Mouse (Mus musculus): Measurements from ENCODE around the gene Ermard. TPM values are rescaled to one million over a fixed set of nuclear protein-coding genes. Genes with fewer than 3 reads are reported as not detected.
"Not testable (repeated sequence)": the region's sequence is repeated elsewhere in the genome, so short reads cannot be mapped to it uniquely, and the experiment has no call there.

The Ermard gene
- polyA plus RNA-seq, 1 experiment from 2014 or later: 61.2 TPM

- not testable (repeated sequence) for H3K27ac ChIP-seq (ENCODE audit: poor library complexity, severe bottlenecking); H3K36me3 ChIP-seq; H3K9ac ChIP-seq; H3K4me1 ChIP-seq (replicated peaks); H3K9me3 ChIP-seq (replicated peaks); H3K4me3 ChIP-seq; ATAC-seq (ENCODE audit: insufficient number of reproducible peaks, low FRiP score); H3K4me2 ChIP-seq; H3K27me3 ChIP-seq (replicated peaks)
- WGBS: no CpG with 5 or more reads among the region's 6 CpGs
Observed at GRCm38 (mm10) chr17:15025513-15025912, 15.5 kb upstream of the Ermard start.

GRCm38 (mm10) chr17:15031414-15031813, 9.6 kb upstream of the Ermard start:
- ATAC-seq (ENCODE audit: insufficient number of reproducible peaks, low FRiP score); H3K9me3 ChIP-seq (replicated peaks); H3K27ac ChIP-seq (ENCODE audit: poor library complexity, severe bottlenecking); H3K4me1 ChIP-seq (replicated peaks); H3K36me3 ChIP-seq; H3K4me3 ChIP-seq; H3K4me2 ChIP-seq; H3K9ac ChIP-seq; H3K27me3 ChIP-seq (replicated peaks): not testable (repeated sequence)
- no CpG with 5 or more reads among the region's 4 CpGs for WGBS

GRCm38 (mm10) chr17:15040455-15040854, 553 bp upstream of the Ermard start:
- H3K4me1 ChIP-seq (replicated peaks); H3K27ac ChIP-seq (ENCODE audit: poor library complexity, severe bottlenecking); H3K9me3 ChIP-seq (replicated peaks); H3K27me3 ChIP-seq (replicated peaks); H3K4me3 ChIP-seq; H3K4me2 ChIP-seq; H3K36me3 ChIP-seq; H3K9ac ChIP-seq; ATAC-seq (ENCODE audit: insufficient number of reproducible peaks, low FRiP score): not testable (repeated sequence)
- WGBS: no CpG with 5 or more reads among the region's 3 CpGs

GRCm38 (mm10) chr17:15050338-15050737, 9.3 kb downstream of the Ermard start:
- not testable (repeated sequence) for H3K27ac ChIP-seq (ENCODE audit: poor library complexity, severe bottlenecking); ATAC-seq (ENCODE audit: insufficient number of reproducible peaks, low FRiP score); H3K4me1 ChIP-seq (replicated peaks); H3K27me3 ChIP-seq (replicated peaks); H3K36me3 ChIP-seq; H3K9ac ChIP-seq; H3K4me3 ChIP-seq; H3K4me2 ChIP-seq; H3K9me3 ChIP-seq (replicated peaks)
- no CpG with 5 or more reads among the region's 1 CpGs for WGBS

GRCm38 (mm10) chr17:15052766-15053165, 11.8 kb downstream of the Ermard start:
- not testable (repeated sequence) for ATAC-seq (ENCODE audit: insufficient number of reproducible peaks, low FRiP score); H3K4me2 ChIP-seq; H3K4me3 ChIP-seq; H3K9me3 ChIP-seq (replicated peaks); H3K9ac ChIP-seq; H3K27ac ChIP-seq (ENCODE audit: poor library complexity, severe bottlenecking)
- H3K4me1 ChIP-seq (replicated peaks): peaks cover 11% of the 10 kb centered on the region
- H3K27me3 ChIP-seq (replicated peaks): peaks cover 14% of the 10 kb centered on the region
- H3K36me3 ChIP-seq: peaks cover 13% of the 10 kb centered on the region
- 78% methylated on average over 1 of the region's 1 CpGs for WGBS

GRCm38 (mm10) chr17:15053183-15053828, 12.3 kb downstream of the Ermard start:
- H3K9ac ChIP-seq; ATAC-seq (ENCODE audit: insufficient number of reproducible peaks, low FRiP score): not testable (repeated sequence)

GRCm38 (mm10) chr17:15053829-15054200, 12.8 kb downstream of the Ermard start:
- Histone ChIP-seq H3K36me3 (peaks cover 13% of the 10 kb centered on the region), H3K4me1 (replicated peaks) (peaks cover 18% of the 10 kb centered on the region), H3K27me3 (replicated peaks) (peaks cover 14% of the 10 kb centered on the region)
- not testable (repeated sequence) for H3K9me3 ChIP-seq (replicated peaks); H3K4me3 ChIP-seq; H3K27ac ChIP-seq (ENCODE audit: poor library complexity, severe bottlenecking); ATAC-seq (ENCODE audit: insufficient number of reproducible peaks, low FRiP score); H3K4me2 ChIP-seq; H3K9ac ChIP-seq
- 92% methylated on average over 13 of the region's 13 CpGs for WGBS

More at GRCm38 (mm10) chr17:15053183-15053828, 12.3 kb downstream of the Ermard start:
- Histone ChIP-seq H3K36me3 (peaks cover 13% of the 10 kb centered on the region), H3K4me1 (replicated peaks) (peaks cover 14% of the 10 kb centered on the region), H3K27me3 (replicated peaks) (peaks cover 14% of the 10 kb centered on the region)
- not testable (repeated sequence) for H3K4me3 ChIP-seq; H3K9me3 ChIP-seq (replicated peaks); H3K27ac ChIP-seq (ENCODE audit: poor library complexity, severe bottlenecking); H3K4me2 ChIP-seq
- 86% methylated on average over 6 of the region's 8 CpGs for WGBS

- H3K9ac ChIP-seq: no peak overlapping the region
- WGBS: 69% methylated on average over 4 of the region's 4 CpGs
- H3K4me3 ChIP-seq: no peak overlapping the region
- peaks cover 26% of the 10 kb centered on the region for H3K36me3 ChIP-seq
- H3K9me3 ChIP-seq (replicated peaks): no peaks in the 10 kb centered on the region
- H3K4me2 ChIP-seq: no peak overlapping the region
- H3K27ac ChIP-seq (ENCODE audit: poor library complexity, severe bottlenecking): no peak overlapping the region
- H3K27me3 ChIP-seq (replicated peaks): peaks cover 25% of the 10 kb centered on the region
- H3K4me1 ChIP-seq (replicated peaks): peaks cover 26% of the 10 kb centered on the region
- no peak for ATAC-seq (ENCODE audit: insufficient number of reproducible peaks, low FRiP score)
Observed at GRCm38 (mm10) chr17:15055925-15056324, 14.9 kb downstream of the Ermard start.

GRCm38 (mm10) chr17:15058161-15058591, 17.2 kb downstream of the Ermard start:
- no peak overlapping the region for H3K4me3 ChIP-seq
- ATAC-seq (ENCODE audit: insufficient number of reproducible peaks, low FRiP score): peak; percentile 89
- peaks cover 43% of the 10 kb centered on the region for H3K27me3 ChIP-seq (replicated peaks)
- H3K9me3 ChIP-seq (replicated peaks): no peaks in the 10 kb centered on the region
- H3K9ac ChIP-seq: no peak overlapping the region
- peaks cover 43% of the 10 kb centered on the region for H3K36me3 ChIP-seq
- H3K4me1 ChIP-seq (replicated peaks): peaks cover 26% of the 10 kb centered on the region
- H3K27ac ChIP-seq (ENCODE audit: poor library complexity, severe bottlenecking): peak overlapping the region; percentile 80
- 32% methylated on average over 5 of the region's 5 CpGs for WGBS
- peak overlapping the region; percentile 38; the same call in 1 of the 2 replicates for H3K4me2 ChIP-seq

GRCm38 (mm10) chr17:15059646-15060045, 18.6 kb downstream of the Ermard start:
- H3K4me2 ChIP-seq: no peak overlapping the region
- peaks cover 26% of the 10 kb centered on the region for H3K4me1 ChIP-seq (replicated peaks)
- peaks cover 46% of the 10 kb centered on the region for H3K36me3 ChIP-seq
- 93% methylated on average over 14 of the region's 14 CpGs for WGBS
- H3K27me3 ChIP-seq (replicated peaks): peaks cover 48% of the 10 kb centered on the region
- H3K4me3 ChIP-seq: no peak overlapping the region
- H3K27ac ChIP-seq (ENCODE audit: poor library complexity, severe bottlenecking): no peak overlapping the region
- ATAC-seq (ENCODE audit: insufficient number of reproducible peaks, low FRiP score): no peak
- no peak overlapping the region for H3K9ac ChIP-seq
- no peaks in the 10 kb centered on the region for H3K9me3 ChIP-seq (replicated peaks)

GRCm38 (mm10) chr17:15060356-15060755, 19.3 kb downstream of the Ermard start:
- Histone ChIP-seq H3K9me3 (replicated peaks) (no peaks in the 10 kb centered on the region), H3K4me1 (replicated peaks) (peaks cover 26% of the 10 kb centered on the region), H3K27me3 (replicated peaks) (peaks cover 45% of the 10 kb centered on the region), H3K9ac (no peak overlapping the region), H3K4me3 (no peak overlapping the region), H3K36me3 (peaks cover 42% of the 10 kb centered on the region), H3K4me2 (no peak overlapping the region), H3K27ac (ENCODE audit: poor library complexity, severe bottlenecking) (no peak overlapping the region)
- WGBS: 89% methylated on average over 6 of the region's 6 CpGs
- no peak for ATAC-seq (ENCODE audit: insufficient number of reproducible peaks, low FRiP score)
